Mouse (Mus musculus): ENCODE results near the gene Stag3. TPM values are rescaled to one million over a fixed set of nuclear protein-coding genes. Genes with fewer than 3 reads are reported as not detected.

Gene Stag3
- total and polyA plus RNA-seq, 3 experiments, result 0.07 TPM; not detected in 2

GRCm38 (mm10) chr5:138268980-138269379 is 11.1 kb upstream of the Stag3 start:
- Histone ChIP-seq H3K36me3 (ENCODE audit: control insufficient read depth in 1 of 2, insufficient read depth in 2 of 2, low read length in 2 of 2) (peaks cover 0 to 8% of the 10 kb centered on the region in 2 experiments; a peak in 2 of 4 replicates), H3K9me3 (replicated peaks; ENCODE audit: insufficient read depth, low read length) (no peaks in the 10 kb centered on the region), H3K9ac (ENCODE audit: control insufficient read depth, low read depth, low read length, poor library complexity, severe bottlenecking) (no peak overlapping the region), H3K27ac (ENCODE audit: control insufficient read depth, low read depth, low read length) (no peak overlapping the region), H3K27me3 (ENCODE audit: control insufficient read depth in 1 of 2, insufficient read depth in 2 of 2, low read length in 2 of 2) (no peaks in the 10 kb centered on the region; a peak in 2 of 4 replicates), H3K4me1 (ENCODE audit: control insufficient read depth in 1 of 2, insufficient read depth in 2 of 2, low read length in 2 of 2) (peaks cover 0 to 5% of the 10 kb centered on the region in 2 experiments; a peak in 1 of 4 replicates), H3K4me3 (ENCODE audit: control insufficient read depth in 1 of 2, insufficient read depth in 1 of 2, low read depth in 2 of 2, low read length in 2 of 2) (no peak overlapping the region), H3K79me2 (ENCODE audit: control insufficient read depth, insufficient read depth, low read length, poor library complexity) (peaks cover 6% of the 10 kb centered on the region)
- DNase-seq (ENCODE audit: low read depth, low spot score), result no peak
- TF ChIP-seq ZNF384 (IDR thresholded peaks at IDR 0.05; ENCODE audit: low read depth, low read length), result no peak
- TF ChIP-seq GATA1 (IDR thresholded peaks at IDR 0.05; ENCODE audit: low read depth, low read length), result no peak
- TF ChIP-seq RAD21 (IDR thresholded peaks at IDR 0.05; ENCODE audit: low read depth, low read length), result no peak
- TF ChIP-seq MEF2A (IDR thresholded peaks at IDR 0.05; ENCODE audit: extremely low read depth, insufficient replicate concordance, low read depth, low read length, poor library complexity, severe bottlenecking), result no peak
- TF ChIP-seq MYC (IDR thresholded peaks at IDR 0.05; ENCODE audit: low read depth, low read length), result no peak
- TF ChIP-seq GABPA (IDR thresholded peaks at IDR 0.05; ENCODE audit: low read depth, low read length), result no peak
- no peak for TF ChIP-seq SIN3A (IDR thresholded peaks at IDR 0.05; ENCODE audit: low read length)
- TF ChIP-seq TAL1 (IDR thresholded peaks at IDR 0.05; ENCODE audit: low read length), result no peak
- TF ChIP-seq MYB (IDR thresholded peaks at IDR 0.05; ENCODE audit: low read depth, low read length), result no peak
- TF ChIP-seq ZMIZ1 (IDR thresholded peaks at IDR 0.05; ENCODE audit: low read depth, low read length), result no peak
- no peak for TF ChIP-seq HCFC1 (IDR thresholded peaks at IDR 0.05; ENCODE audit: low read depth, low read length)

DNA sequence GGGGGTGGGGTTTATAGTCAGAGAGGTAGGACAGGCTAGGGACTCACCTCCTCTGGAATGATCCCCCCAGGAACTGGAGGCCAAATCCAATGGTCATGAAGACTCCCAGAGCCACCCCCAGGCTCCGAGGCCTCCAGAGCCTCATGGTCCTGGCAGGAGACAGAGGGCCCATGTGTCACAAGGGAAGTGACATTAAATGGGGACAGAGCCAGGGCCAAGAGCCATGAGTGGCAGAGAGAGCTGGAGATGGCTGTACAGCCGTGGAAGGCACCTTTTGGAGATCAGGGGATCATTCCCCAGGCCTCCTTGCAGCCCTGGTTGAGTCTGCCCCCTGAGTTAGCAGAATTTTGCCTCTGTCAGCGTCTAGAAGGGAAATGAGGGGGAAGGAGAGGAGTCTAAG is 8.8 kb upstream of the Stag3 start:
- Histone ChIP-seq H3K27ac (ENCODE audit: control insufficient read depth, low read depth, low read length) (no peak overlapping the region), H3K9me3 (replicated peaks; ENCODE audit: insufficient read depth, low read length) (no peaks in the 10 kb centered on the region), H3K36me3 (ENCODE audit: control insufficient read depth in 1 of 2, insufficient read depth in 2 of 2, low read length in 2 of 2) (no peaks in the 10 kb centered on the region), H3K4me3 (ENCODE audit: control insufficient read depth in 1 of 2, insufficient read depth in 1 of 2, low read depth in 2 of 2, low read length in 2 of 2) (no peak overlapping the region), H3K79me2 (ENCODE audit: control insufficient read depth, insufficient read depth, low read length, poor library complexity) (no peaks in the 10 kb centered on the region), H3K4me1 (ENCODE audit: control insufficient read depth in 1 of 2, insufficient read depth in 2 of 2, low read length in 2 of 2) (no peaks in the 10 kb centered on the region), H3K9ac (ENCODE audit: control insufficient read depth, low read depth, low read length, poor library complexity, severe bottlenecking) (no peak overlapping the region), H3K27me3 (ENCODE audit: control insufficient read depth in 1 of 2, insufficient read depth in 2 of 2, low read length in 2 of 2) (no peaks in the 10 kb centered on the region; a peak in 2 of 4 replicates)
- no peak for TF ChIP-seq ZC3H11A (IDR thresholded peaks at IDR 0.05; ENCODE audit: low read depth, low read length)
- no peak for DNase-seq (ENCODE audit: low read depth, low spot score)

DNA sequence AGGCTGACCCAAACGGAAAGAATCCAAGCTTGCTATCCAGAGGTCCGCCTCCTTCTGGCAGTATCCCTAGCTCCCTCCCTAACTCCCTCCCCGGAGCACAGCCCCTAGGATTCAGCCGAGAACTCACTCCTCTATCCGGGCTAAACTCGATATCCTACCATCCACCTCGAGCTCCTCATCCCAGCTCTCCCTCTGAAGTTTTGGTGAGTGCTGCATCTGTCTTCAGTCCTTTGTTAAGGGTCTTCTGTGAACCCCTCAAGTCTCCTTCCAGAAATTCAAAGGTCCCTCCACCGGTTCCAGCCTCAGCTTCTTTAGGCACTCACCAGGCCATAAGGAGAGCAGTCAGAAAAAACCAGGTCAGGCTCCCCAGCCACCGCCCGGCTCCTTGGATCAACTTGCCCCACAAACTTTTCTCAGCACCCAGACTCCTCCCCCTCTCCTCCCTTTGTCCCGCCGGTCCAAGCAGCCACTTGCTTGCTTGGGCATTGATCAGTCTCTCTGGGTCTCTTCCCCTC is 7.6 kb upstream of the Stag3 start, which contains the start of gene Gal3st4:
Gal3st4 (minus strand) TSS at position 432 of the 515 bp plus-strand sequence.
- Histone ChIP-seq H3K4me3 (ENCODE audit: control insufficient read depth in 1 of 2, insufficient read depth in 1 of 2, low read depth in 2 of 2, low read length in 2 of 2) (no peak within 1 kb of the TSS), H3K79me2 (ENCODE audit: control insufficient read depth, insufficient read depth, low read length, poor library complexity) (no peaks in the 10 kb centered on the region), H3K9ac (ENCODE audit: control insufficient read depth, low read depth, low read length, poor library complexity, severe bottlenecking) (no peak within 1 kb of the TSS), H3K27me3 (ENCODE audit: control insufficient read depth in 1 of 2, insufficient read depth in 2 of 2, low read length in 2 of 2) (no peaks in the 10 kb centered on the region; a peak in 2 of 4 replicates), H3K4me1 (ENCODE audit: control insufficient read depth in 1 of 2, insufficient read depth in 2 of 2, low read length in 2 of 2) (no peaks in the 10 kb centered on the region), H3K9me3 (replicated peaks; ENCODE audit: insufficient read depth, low read length) (no peaks in the 10 kb centered on the region), H3K27ac (ENCODE audit: control insufficient read depth, low read depth, low read length) (no peak within 1 kb of the TSS), H3K36me3 (ENCODE audit: control insufficient read depth in 1 of 2, insufficient read depth in 2 of 2, low read length in 2 of 2) (no peaks in the 10 kb centered on the region)
- TF ChIP-seq MAZ (IDR thresholded peaks at IDR 0.05; ENCODE audit: low read depth, low read length) (no peak), RAD21 (IDR thresholded peaks at IDR 0.05; ENCODE audit: low read depth, low read length) (no peak), SMC3 (IDR thresholded peaks at IDR 0.05; ENCODE audit: low read depth, low read length) (no peak), CHD1 (IDR thresholded peaks at IDR 0.05; ENCODE audit: low read depth, low read length) (no peak), NRF1 (IDR thresholded peaks at IDR 0.05; ENCODE audit: insufficient read depth, low read depth, low read length, poor library complexity, severe bottlenecking) (no peak), SIN3A (IDR thresholded peaks at IDR 0.05; ENCODE audit: low read length) (no peak), EP300 (IDR thresholded peaks at IDR 0.05; ENCODE audit: low read depth in 1 of 2, low read length in 2 of 2) (no peak), MEF2A (IDR thresholded peaks at IDR 0.05; ENCODE audit: extremely low read depth, insufficient replicate concordance, low read depth, low read length, poor library complexity, severe bottlenecking) (no peak), E2F4 (IDR thresholded peaks at IDR 0.05; ENCODE audit: borderline replicate concordance, low read depth, low read length) (no peak), TCF12 (IDR thresholded peaks at IDR 0.05; ENCODE audit: low read depth, low read length) (no peak), CTCF (IDR thresholded peaks at IDR 0.05 in 2 of 3, conservative IDR thresholded peaks at IDR 0.05 in 1 of 3; ENCODE audit: control insufficient read depth in 1 of 3, insufficient read depth in 1 of 3, low read depth in 2 of 3, low read length in 3 of 3, poor library complexity in 1 of 3, severe bottlenecking in 1 of 3) (no peak), TBP (IDR thresholded peaks at IDR 0.05; ENCODE audit: low read depth, low read length) (no peak), ZNF384 (IDR thresholded peaks at IDR 0.05; ENCODE audit: low read depth, low read length) (no peak), MYB (IDR thresholded peaks at IDR 0.05; ENCODE audit: low read depth, low read length) (no peak), KAT2A (conservative IDR thresholded peaks at IDR 0.05; ENCODE audit: low read depth, low read length) (no peak), GATA1 (IDR thresholded peaks at IDR 0.05; ENCODE audit: low read depth, low read length) (no peak), UBTF (IDR thresholded peaks at IDR 0.05; ENCODE audit: borderline replicate concordance, insufficient read depth, low read depth, low read length) (no peak)
- DNase-seq (ENCODE audit: low read depth, low spot score), result no peak
